Mouse (Mus musculus): Measurements from ENCODE around the gene Snrnp35. TPM values are rescaled to one million over a fixed set of nuclear protein-coding genes. Genes with fewer than 3 reads are reported as not detected.
"Not testable (repeated sequence)": the region's sequence is repeated elsewhere in the genome, so short reads cannot be mapped to it uniquely, and the experiment has no call there.

The Snrnp35 gene
- polyA plus RNA-seq, 1 experiment from 2014 or later = 9.2 TPM

DNA sequence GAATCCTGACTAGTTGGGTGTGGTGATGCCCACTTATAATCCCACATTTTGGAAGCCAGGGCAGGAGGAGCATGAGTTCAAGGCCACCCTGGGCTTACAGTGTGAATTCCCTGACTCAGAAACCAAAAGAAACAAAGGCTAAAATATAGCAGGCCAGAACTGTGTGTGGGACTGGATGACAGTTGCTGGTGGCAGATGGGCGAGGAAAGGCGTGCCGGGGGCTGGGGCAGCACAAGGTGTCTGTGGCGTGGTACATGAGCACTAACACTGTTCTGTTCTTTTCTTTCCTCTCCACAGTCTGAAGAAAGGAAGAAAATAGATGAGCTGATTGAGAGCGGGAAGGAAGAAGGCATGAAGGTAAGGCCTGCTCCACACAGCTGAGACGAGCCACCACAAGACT lies 26.2 kb upstream of the Snrnp35 start:
- peaks cover 80% of the 10 kb centered on the region for H3K36me3 ChIP-seq (ENCODE audit: control insufficient read depth, insufficient read depth)

DNA sequence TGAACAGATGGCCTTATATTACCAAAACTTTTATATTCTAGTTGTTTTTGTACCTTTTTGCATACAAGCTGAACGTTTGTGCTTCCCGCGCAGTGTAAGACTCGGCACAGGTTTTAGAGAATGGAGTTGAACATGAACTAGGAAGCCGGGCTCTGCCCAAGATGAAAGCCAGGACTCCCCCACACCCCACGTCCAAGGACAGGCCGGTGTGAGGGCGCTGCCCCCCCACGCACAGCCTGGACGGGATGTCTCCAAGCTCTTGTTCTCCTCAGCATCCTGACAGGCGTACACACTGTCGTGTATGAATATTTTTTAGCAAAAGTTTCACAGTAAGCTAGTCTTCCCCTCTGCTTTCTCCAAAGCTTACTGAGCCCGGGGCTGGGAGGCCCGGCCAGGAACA lies 22.0 kb upstream of the Snrnp35 start:
- not testable (repeated sequence) for H3K27ac ChIP-seq (ENCODE audit: low read length); ATAC-seq (ENCODE audit: low read depth); H3K9me3 ChIP-seq (replicated peaks; ENCODE audit: control insufficient read depth, low read length); H3K4me3 ChIP-seq (ENCODE audit: low read depth, low read length); H3K27me3 ChIP-seq (ENCODE audit: control insufficient read depth, insufficient read depth, low read depth, low read length); H3K4me1 ChIP-seq (ENCODE audit: control insufficient read depth, low read depth, low read length); H3K4me2 ChIP-seq (ENCODE audit: low read depth, low read length); H3K9ac ChIP-seq (ENCODE audit: low read depth, low read length)
- H3K36me3 ChIP-seq (ENCODE audit: control insufficient read depth, insufficient read depth) = peaks cover 57% of the 10 kb centered on the region
- 93% methylated on average over 14 of the region's 14 CpGs for WGBS (ENCODE audit: insufficient replicate concordance)

More for the DNA sequence above, 26.2 kb upstream of the Snrnp35 start:
- H3K4me3 ChIP-seq (ENCODE audit: low read depth, low read length) = no peak overlapping the region
- H3K27me3 ChIP-seq (ENCODE audit: control insufficient read depth, insufficient read depth, low read depth, low read length) = no peaks in the 10 kb centered on the region
- ATAC-seq (ENCODE audit: low read depth) = no peak
- 93% methylated on average over 6 of the region's 6 CpGs for WGBS (ENCODE audit: insufficient replicate concordance)
- H3K4me2 ChIP-seq (ENCODE audit: low read depth, low read length) = no peak overlapping the region
- H3K9me3 ChIP-seq (replicated peaks; ENCODE audit: control insufficient read depth, low read length) = no peaks in the 10 kb centered on the region
- no peak overlapping the region for H3K27ac ChIP-seq (ENCODE audit: low read length)
- peaks cover 5% of the 10 kb centered on the region for H3K4me1 ChIP-seq (ENCODE audit: control insufficient read depth, low read depth, low read length)
- no peak overlapping the region for H3K9ac ChIP-seq (ENCODE audit: low read depth, low read length)

DNA sequence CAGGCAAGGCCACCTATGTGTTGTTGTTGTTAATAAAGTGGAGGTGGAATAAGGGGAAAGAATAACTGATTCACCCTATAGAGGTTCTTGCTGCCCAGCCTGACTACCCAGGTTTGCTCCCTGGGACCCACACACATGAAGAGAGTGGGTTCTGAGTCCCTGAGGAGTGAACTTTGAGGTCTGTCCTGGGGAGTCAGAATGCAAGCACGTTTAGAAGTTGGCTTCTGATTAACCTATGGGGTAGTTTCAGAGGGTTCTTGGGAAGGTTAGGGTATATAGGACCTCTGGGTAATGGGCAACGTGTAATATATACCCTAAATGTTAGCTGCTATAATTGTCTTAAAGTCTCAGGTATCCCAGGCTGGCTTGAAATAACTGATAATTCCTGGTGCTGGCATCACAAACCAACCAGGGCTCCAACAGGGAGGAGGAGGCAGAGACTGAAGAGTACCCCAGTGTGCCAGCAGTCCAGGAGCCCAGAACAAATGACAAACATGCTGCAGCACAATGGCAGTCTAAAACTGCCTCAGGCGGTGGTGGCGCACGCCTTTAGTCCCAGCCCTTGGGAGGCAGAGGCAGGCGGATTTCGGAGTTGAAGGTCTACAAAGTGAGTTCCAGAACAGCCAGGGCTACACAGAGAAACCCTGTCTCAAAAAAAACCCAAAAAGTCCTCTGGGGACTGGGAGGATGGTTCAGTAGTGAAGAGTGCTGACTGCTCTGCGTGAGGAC lies 20.5 kb upstream of the Snrnp35 start:
- no peak overlapping the region for H3K9ac ChIP-seq (ENCODE audit: low read depth, low read length)
- no peak overlapping the region for H3K4me3 ChIP-seq (ENCODE audit: low read depth, low read length)
- H3K4me1 ChIP-seq (ENCODE audit: control insufficient read depth, low read depth, low read length) = no peaks in the 10 kb centered on the region
- 87% methylated on average over 8 of the region's 8 CpGs for WGBS (ENCODE audit: insufficient replicate concordance)
- H3K36me3 ChIP-seq (ENCODE audit: control insufficient read depth, insufficient read depth) = peaks cover 45% of the 10 kb centered on the region
- H3K27me3 ChIP-seq (ENCODE audit: control insufficient read depth, insufficient read depth, low read depth, low read length) = no peaks in the 10 kb centered on the region
- H3K9me3 ChIP-seq (replicated peaks; ENCODE audit: control insufficient read depth, low read length) = no peaks in the 10 kb centered on the region
- ATAC-seq (ENCODE audit: low read depth) = no peak
- H3K27ac ChIP-seq (ENCODE audit: low read length) = no peak overlapping the region
- H3K4me2 ChIP-seq (ENCODE audit: low read depth, low read length) = no peak overlapping the region

DNA sequence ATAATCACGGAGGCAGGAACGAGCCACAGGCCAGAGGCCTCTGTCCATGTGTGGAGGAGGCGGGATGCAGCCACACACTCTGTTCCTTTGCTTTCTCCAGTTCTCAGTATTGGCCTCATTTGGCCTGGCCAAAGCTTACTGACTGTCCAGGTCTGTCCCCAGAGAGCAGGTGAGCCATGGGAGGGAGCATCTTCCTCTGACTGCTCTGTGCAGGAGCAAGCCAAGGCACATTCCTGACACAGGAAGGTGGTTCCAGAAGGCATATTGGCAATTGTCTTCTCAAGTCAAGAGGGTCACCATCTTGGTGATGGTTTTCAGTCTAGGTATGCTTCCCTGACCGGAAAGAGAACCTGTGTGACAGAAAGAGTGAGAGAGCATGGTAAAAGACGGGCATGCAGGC lies 19.5 kb upstream of the Snrnp35 start:
- Histone ChIP-seq H3K36me3 (ENCODE audit: control insufficient read depth, insufficient read depth) (peaks cover 35% of the 10 kb centered on the region), H3K9ac (ENCODE audit: low read depth, low read length) (no peak overlapping the region), H3K4me1 (ENCODE audit: control insufficient read depth, low read depth, low read length) (no peaks in the 10 kb centered on the region), H3K4me3 (ENCODE audit: low read depth, low read length) (no peak overlapping the region), H3K9me3 (replicated peaks; ENCODE audit: control insufficient read depth, low read length) (no peaks in the 10 kb centered on the region), H3K27me3 (ENCODE audit: control insufficient read depth, insufficient read depth, low read depth, low read length) (no peaks in the 10 kb centered on the region), H3K4me2 (ENCODE audit: low read depth, low read length) (no peak overlapping the region), H3K27ac (ENCODE audit: low read length) (no peak overlapping the region)
- 89% methylated on average over 5 of the region's 5 CpGs for WGBS (ENCODE audit: insufficient replicate concordance)
- ATAC-seq (ENCODE audit: low read depth) = no peak

DNA sequence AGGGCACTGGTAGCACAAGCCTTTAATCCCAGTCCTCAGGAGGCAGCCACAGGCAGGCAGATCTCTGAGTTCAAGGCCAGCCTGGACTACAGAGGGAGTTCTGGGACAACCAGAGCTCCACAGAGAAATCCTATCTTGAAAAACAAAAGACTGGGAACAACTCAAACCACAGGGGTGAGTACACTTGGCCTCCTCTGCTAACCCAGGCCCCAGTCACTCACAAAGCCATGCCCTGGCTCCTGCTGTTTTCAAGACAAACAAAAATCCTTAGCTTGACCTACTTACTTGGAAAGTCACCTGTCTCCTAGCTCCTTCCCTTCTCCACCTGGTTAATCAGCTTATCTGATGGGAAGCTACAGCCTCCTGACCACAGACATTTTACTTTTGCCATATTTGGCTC lies 18.0 kb upstream of the Snrnp35 start:
- Histone ChIP-seq H3K36me3 (ENCODE audit: control insufficient read depth, insufficient read depth) (peaks cover 21% of the 10 kb centered on the region), H3K4me3 (ENCODE audit: low read depth, low read length) (no peak overlapping the region), H3K9ac (ENCODE audit: low read depth, low read length) (no peak overlapping the region), H3K27me3 (ENCODE audit: control insufficient read depth, insufficient read depth, low read depth, low read length) (no peaks in the 10 kb centered on the region), H3K4me1 (ENCODE audit: control insufficient read depth, low read depth, low read length) (no peaks in the 10 kb centered on the region), H3K4me2 (ENCODE audit: low read depth, low read length) (no peak overlapping the region), H3K9me3 (replicated peaks; ENCODE audit: control insufficient read depth, low read length) (no peaks in the 10 kb centered on the region), H3K27ac (ENCODE audit: low read length) (no peak overlapping the region)
- ATAC-seq (ENCODE audit: low read depth) = no peak

DNA sequence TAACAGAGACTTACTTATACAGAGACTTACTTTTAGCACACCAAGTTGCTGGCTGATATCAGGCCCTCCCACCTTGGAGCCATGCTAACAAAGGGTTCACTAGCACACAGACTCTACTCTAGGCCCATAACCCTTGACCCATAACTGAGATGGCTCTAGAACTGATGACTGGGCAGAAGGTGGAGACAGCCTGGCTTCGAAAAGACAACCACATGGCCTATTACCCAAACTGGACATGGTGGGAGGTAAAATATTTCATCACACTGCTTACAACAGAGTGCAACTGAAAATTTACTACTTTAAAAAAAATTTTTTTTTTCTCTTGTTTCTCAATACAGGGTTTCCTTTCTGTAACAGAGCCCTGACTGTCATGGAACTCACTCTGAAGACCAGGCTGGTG lies 15.2 kb upstream of the Snrnp35 start:
- ATAC-seq (ENCODE audit: low read depth) = no peak
- WGBS (ENCODE audit: insufficient replicate concordance) = 61% methylated on average over 1 of the region's 1 CpGs
- H3K9ac ChIP-seq (ENCODE audit: low read depth, low read length) = no peak overlapping the region
- no peak overlapping the region for H3K4me3 ChIP-seq (ENCODE audit: low read depth, low read length)
- peaks cover 4% of the 10 kb centered on the region for H3K36me3 ChIP-seq (ENCODE audit: control insufficient read depth, insufficient read depth)
- H3K4me2 ChIP-seq (ENCODE audit: low read depth, low read length) = no peak overlapping the region
- H3K4me1 ChIP-seq (ENCODE audit: control insufficient read depth, low read depth, low read length) = no peaks in the 10 kb centered on the region
- H3K27ac ChIP-seq (ENCODE audit: low read length) = no peak overlapping the region
- H3K27me3 ChIP-seq (ENCODE audit: control insufficient read depth, insufficient read depth, low read depth, low read length) = no peaks in the 10 kb centered on the region
- no peaks in the 10 kb centered on the region for H3K9me3 ChIP-seq (replicated peaks; ENCODE audit: control insufficient read depth, low read length)

DNA sequence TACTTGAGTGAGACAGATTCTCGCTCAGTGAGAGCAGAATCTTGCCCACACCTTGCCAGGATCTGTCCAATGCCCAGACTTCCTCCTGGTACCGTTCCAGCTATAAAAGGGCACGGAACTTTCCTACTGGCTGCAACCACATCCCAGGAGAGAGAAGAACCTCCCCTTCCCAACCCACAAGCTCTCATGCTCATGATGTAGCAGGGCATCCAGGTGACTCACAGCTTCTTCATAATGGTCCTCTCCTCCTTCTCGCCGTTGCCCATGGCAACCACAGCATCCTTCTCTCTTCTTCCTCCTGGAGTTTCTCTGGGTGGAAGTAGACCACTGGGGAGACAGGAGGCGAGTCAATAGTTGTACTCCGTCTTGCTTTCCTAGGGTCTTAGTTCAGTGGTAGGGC lies 14.6 kb upstream of the Snrnp35 start:
- WGBS (ENCODE audit: insufficient replicate concordance) = 78% methylated on average over 7 of the region's 7 CpGs
- peaks cover 3% of the 10 kb centered on the region for H3K36me3 ChIP-seq (ENCODE audit: control insufficient read depth, insufficient read depth)
- H3K27ac ChIP-seq (ENCODE audit: low read length) = no peak overlapping the region
- no peak for ATAC-seq (ENCODE audit: low read depth)
- no peaks in the 10 kb centered on the region for H3K27me3 ChIP-seq (ENCODE audit: control insufficient read depth, insufficient read depth, low read depth, low read length)
- no peak overlapping the region for H3K4me3 ChIP-seq (ENCODE audit: low read depth, low read length)
- H3K9ac ChIP-seq (ENCODE audit: low read depth, low read length) = no peak overlapping the region
- no peaks in the 10 kb centered on the region for H3K4me1 ChIP-seq (ENCODE audit: control insufficient read depth, low read depth, low read length)
- H3K9me3 ChIP-seq (replicated peaks; ENCODE audit: control insufficient read depth, low read length) = no peaks in the 10 kb centered on the region
- no peak overlapping the region for H3K4me2 ChIP-seq (ENCODE audit: low read depth, low read length)

DNA sequence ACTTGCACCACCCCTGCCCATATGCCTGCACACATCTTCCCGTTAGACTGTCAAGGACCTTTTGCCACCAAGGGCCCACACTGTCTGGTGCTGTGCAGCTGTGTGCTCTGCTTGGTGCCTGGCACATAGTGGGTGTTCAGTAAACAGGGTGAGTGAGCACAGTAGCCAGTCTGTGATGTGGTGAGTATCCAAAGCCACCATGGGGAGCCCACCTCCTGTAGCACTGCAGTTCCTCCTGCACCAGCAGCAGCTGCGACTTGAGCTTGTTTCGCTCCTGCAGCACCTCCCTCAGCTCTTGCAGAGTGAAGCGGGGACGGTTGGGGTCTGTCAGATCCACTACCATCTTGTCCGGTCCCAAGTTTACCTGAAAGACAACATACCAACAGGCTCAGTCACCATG lies 13.4 kb upstream of the Snrnp35 start:
- Histone ChIP-seq H3K4me3 (ENCODE audit: low read depth, low read length) (no peak overlapping the region), H3K9ac (ENCODE audit: low read depth, low read length) (no peak overlapping the region), H3K27me3 (ENCODE audit: control insufficient read depth, insufficient read depth, low read depth, low read length) (no peaks in the 10 kb centered on the region), H3K36me3 (ENCODE audit: control insufficient read depth, insufficient read depth) (peaks cover 3% of the 10 kb centered on the region), H3K27ac (ENCODE audit: low read length) (no peak overlapping the region), H3K4me1 (ENCODE audit: control insufficient read depth, low read depth, low read length) (no peaks in the 10 kb centered on the region), H3K4me2 (ENCODE audit: low read depth, low read length) (no peak overlapping the region), H3K9me3 (replicated peaks; ENCODE audit: control insufficient read depth, low read length) (no peaks in the 10 kb centered on the region)
- no peak for ATAC-seq (ENCODE audit: low read depth)
- 81% methylated on average over 6 of the region's 6 CpGs for WGBS (ENCODE audit: insufficient replicate concordance)

DNA sequence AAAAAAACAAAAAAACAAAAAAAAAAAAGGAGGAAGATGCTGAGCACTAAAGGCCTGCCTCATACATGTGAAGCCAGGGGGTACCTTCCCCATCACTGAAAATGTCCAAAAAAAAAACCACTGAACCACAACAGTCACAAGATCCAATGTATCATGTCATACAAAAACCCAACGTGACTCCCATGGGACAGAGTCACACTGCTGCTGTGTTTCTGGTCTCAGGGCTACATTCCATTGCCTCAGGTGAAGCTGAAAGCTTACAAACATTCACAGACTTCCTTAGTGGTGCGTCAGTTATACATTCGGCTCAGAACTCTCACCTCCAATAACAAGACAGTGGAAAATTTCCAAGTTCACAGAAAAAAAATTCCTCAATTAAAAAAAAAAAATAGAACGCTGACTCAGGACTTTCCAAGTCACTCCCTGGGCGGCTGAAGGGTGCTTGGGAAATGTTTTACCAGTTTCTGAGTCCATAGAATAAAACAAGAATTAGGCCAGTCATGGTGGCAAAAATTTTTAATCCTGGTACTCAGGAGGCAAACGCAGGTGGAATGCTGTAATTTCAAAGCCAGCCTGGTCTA lies 12.3 kb upstream of the Snrnp35 start:
- Histone ChIP-seq H3K9ac (ENCODE audit: low read depth, low read length) (no peak overlapping the region), H3K4me1 (ENCODE audit: control insufficient read depth, low read depth, low read length) (no peaks in the 10 kb centered on the region; the same call in 1 of the 2 replicates), H3K4me3 (ENCODE audit: low read depth, low read length) (no peak overlapping the region), H3K27me3 (ENCODE audit: control insufficient read depth, insufficient read depth, low read depth, low read length) (no peaks in the 10 kb centered on the region), H3K36me3 (ENCODE audit: control insufficient read depth, insufficient read depth) (peaks cover 3% of the 10 kb centered on the region; the same call in 1 of the 2 replicates), H3K4me2 (ENCODE audit: low read depth, low read length) (no peak overlapping the region), H3K27ac (ENCODE audit: low read length) (no peak overlapping the region), H3K9me3 (replicated peaks; ENCODE audit: control insufficient read depth, low read length) (no peaks in the 10 kb centered on the region)
- ATAC-seq (ENCODE audit: low read depth) = no peak
- 66% methylated on average over 6 of the region's 6 CpGs for WGBS (ENCODE audit: insufficient replicate concordance)

All from liver, embryonic 16.5 days (tissue).